Mouse (Mus musculus): Measurements from ENCODE around the gene 1700025G04Rik. TPM values are rescaled to one million over a fixed set of nuclear protein-coding genes. Genes with fewer than 3 reads are reported as not detected.

Gene 1700025G04Rik
- total and polyA plus RNA-seq, 3 experiments, result 1.5 to 19.5 (median 12.8) TPM

GRCm38 (mm10) chr1:152040053-152040452 lies 49.9 kb downstream of the 1700025G04Rik start:
- Histone ChIP-seq H3K4me1 (ENCODE audit: control insufficient read depth in 1 of 2, insufficient read depth in 2 of 2) (peaks cover 0 to 23% of the 10 kb centered on the region in 2 experiments; a peak in 2 of 4 replicates), H3K27ac (ENCODE audit: insufficient read depth, low read depth) (no peak overlapping the region), H3K79me2 (replicated peaks; ENCODE audit: control insufficient read depth, extremely low read depth, insufficient read depth, poor library complexity, severe bottlenecking) (no peaks in the 10 kb centered on the region), H3K9ac (ENCODE audit: insufficient read depth, low read depth) (no peak overlapping the region), H3K4me3 (replicated peaks in 1 of 3; ENCODE audit: low read depth in 2 of 3, low read length in 2 of 3, poor library complexity in 1 of 3) (no peak overlapping the region), H3K36me3 (replicated peaks in 1 of 2; ENCODE audit: control insufficient read depth in 1 of 2, insufficient read depth in 1 of 2, low read length in 1 of 2) (peaks cover 0 to under 1% of the 10 kb centered on the region in 2 experiments), H3K9me3 (replicated peaks; ENCODE audit: low read length) (no peaks in the 10 kb centered on the region), H3K4me2 (ENCODE audit: insufficient read depth, low read depth, poor library complexity, severe bottlenecking) (no peak overlapping the region), H3K27me3 (replicated peaks) (no peaks in the 10 kb centered on the region)
- dilution Hi-C loops (cut with MboI; ENCODE audit: extremely low pct_ligation_motif_present, extremely low pct_unique_long_range_greater_than_20kb, low sequenced_read_pairs) (no loop called here), in situ Hi-C loops (cut with MboI; ENCODE audit: low pct_ligation_motif_present, low pct_unique_long_range_greater_than_20kb, low sequenced_read_pairs) (no loop called here)
- TF ChIP-seq NRF1 (IDR thresholded peaks at IDR 0.05; ENCODE audit: low read depth, low read length), result no peak
- TF ChIP-seq POLR2AphosphoS2 (IDR thresholded peaks at IDR 0.05; ENCODE audit: low read depth, low read length), result no peak
- DNase-seq (ENCODE audit: extremely low read depth), result no peak

GRCm38 (mm10) chr1:152039588-152039987 lies 50.3 kb downstream of the 1700025G04Rik start:
- H3K9me3 ChIP-seq (replicated peaks; ENCODE audit: low read length), result no peaks in the 10 kb centered on the region
- H3K4me1 ChIP-seq (ENCODE audit: control insufficient read depth in 1 of 2, insufficient read depth in 2 of 2), result peaks cover 0 to 27% of the 10 kb centered on the region in 2 experiments; a peak in 2 of 4 replicates
- no peak overlapping the region for H3K27ac ChIP-seq (ENCODE audit: insufficient read depth, low read depth)
- dilution Hi-C loops (cut with MboI; ENCODE audit: extremely low pct_ligation_motif_present, extremely low pct_unique_long_range_greater_than_20kb, low sequenced_read_pairs) (no loop called here), in situ Hi-C loops (cut with MboI; ENCODE audit: low pct_ligation_motif_present, low pct_unique_long_range_greater_than_20kb, low sequenced_read_pairs) (no loop called here)
- no peaks in the 10 kb centered on the region for H3K36me3 ChIP-seq (replicated peaks in 1 of 2; ENCODE audit: control insufficient read depth in 1 of 2, insufficient read depth in 1 of 2, low read length in 1 of 2)
- no peak overlapping the region for H3K4me2 ChIP-seq (ENCODE audit: insufficient read depth, low read depth, poor library complexity, severe bottlenecking)
- H3K79me2 ChIP-seq (replicated peaks; ENCODE audit: control insufficient read depth, extremely low read depth, insufficient read depth, poor library complexity, severe bottlenecking), result no peaks in the 10 kb centered on the region
- H3K27me3 ChIP-seq (replicated peaks), result no peaks in the 10 kb centered on the region
- H3K4me3 ChIP-seq (replicated peaks in 1 of 3; ENCODE audit: low read depth in 2 of 3, low read length in 2 of 3, poor library complexity in 1 of 3), result no peak overlapping the region
- TF ChIP-seq POLR2A (IDR thresholded peaks at IDR 0.05; ENCODE audit: low read depth, low read length), result no peak
- no peak for TF ChIP-seq MAZ (IDR thresholded peaks at IDR 0.05; ENCODE audit: low read depth, low read length)
- no peak for TF ChIP-seq UBTF (IDR thresholded peaks at IDR 0.05; ENCODE audit: low read depth, low read length)
- TF ChIP-seq USF2 (conservative IDR thresholded peaks at IDR 0.05; ENCODE audit: low read depth, low read length), result no peak
- TF ChIP-seq MEF2A (IDR thresholded peaks at IDR 0.05; ENCODE audit: borderline replicate concordance, low read depth, low read length), result no peak
- TF ChIP-seq HCFC1 (IDR thresholded peaks at IDR 0.05; ENCODE audit: low read depth, low read length), result no peak
- H3K9ac ChIP-seq (ENCODE audit: insufficient read depth, low read depth), result no peak overlapping the region
- DNase-seq (ENCODE audit: extremely low read depth), result no peak

GRCm38 (mm10) chr1:152038086-152038485 lies 51.8 kb downstream of the 1700025G04Rik start:
- no peaks in the 10 kb centered on the region for H3K27me3 ChIP-seq (replicated peaks)
- DNase-seq (ENCODE audit: extremely low read depth), result no peak
- no peaks in the 10 kb centered on the region for H3K79me2 ChIP-seq (replicated peaks; ENCODE audit: control insufficient read depth, extremely low read depth, insufficient read depth, poor library complexity, severe bottlenecking)
- no peaks in the 10 kb centered on the region for H3K9me3 ChIP-seq (replicated peaks; ENCODE audit: low read length)
- dilution Hi-C loops (cut with MboI; ENCODE audit: extremely low pct_ligation_motif_present, extremely low pct_unique_long_range_greater_than_20kb, low sequenced_read_pairs) (no loop called here), in situ Hi-C loops (cut with MboI; ENCODE audit: low pct_ligation_motif_present, low pct_unique_long_range_greater_than_20kb, low sequenced_read_pairs) (no loop called here)
- peaks cover 0 to 28% of the 10 kb centered on the region in 2 experiments; a peak in 2 of 4 replicates for H3K4me1 ChIP-seq (ENCODE audit: control insufficient read depth in 1 of 2, insufficient read depth in 2 of 2)
- H3K27ac ChIP-seq (ENCODE audit: insufficient read depth, low read depth), result no peak overlapping the region
- no peak for TF ChIP-seq PAX5 (IDR thresholded peaks at IDR 0.05; ENCODE audit: low read length)
- no peak for TF ChIP-seq POLR2AphosphoS2 (IDR thresholded peaks at IDR 0.05; ENCODE audit: low read depth, low read length)
- no peak for TF ChIP-seq ELF1 (IDR thresholded peaks at IDR 0.05; ENCODE audit: low read depth, low read length)
- TF ChIP-seq JUN (IDR thresholded peaks at IDR 0.05; ENCODE audit: insufficient read depth, low read depth, low read length), result no peak
- no peak for TF ChIP-seq MAFK (IDR thresholded peaks at IDR 0.05; ENCODE audit: insufficient replicate concordance, low read length)
- no peak for TF ChIP-seq CTCF (conservative IDR thresholded peaks at IDR 0.05 in 1 of 2, IDR thresholded peaks at IDR 0.05 in 1 of 2; ENCODE audit: low read depth in 2 of 2, low read length in 2 of 2)
- no peak for TF ChIP-seq ETS1 (conservative IDR thresholded peaks at IDR 0.05; ENCODE audit: low read depth, low read length)
- no peaks in the 10 kb centered on the region for H3K36me3 ChIP-seq (replicated peaks in 1 of 2; ENCODE audit: control insufficient read depth in 1 of 2, insufficient read depth in 1 of 2, low read length in 1 of 2)
- no peak overlapping the region for H3K4me3 ChIP-seq (replicated peaks in 1 of 3; ENCODE audit: low read depth in 2 of 3, low read length in 2 of 3, poor library complexity in 1 of 3)
- H3K4me2 ChIP-seq (ENCODE audit: insufficient read depth, low read depth, poor library complexity, severe bottlenecking), result no peak overlapping the region
- H3K9ac ChIP-seq (ENCODE audit: insufficient read depth, low read depth), result no peak overlapping the region
